Mouse (Mus musculus): ENCODE results near the gene Catsperz. TPM values are rescaled to one million over a fixed set of nuclear protein-coding genes. Genes with fewer than 3 reads are reported as not detected.

Gene Catsperz
- total and polyA plus RNA-seq, 2 experiments from 2014 or later = 1.1 to 3.0 TPM

GRCm38 (mm10) chr19:6942764-6943163, 17.6 kb upstream of the Catsperz start:
- Histone ChIP-seq H3K27ac (ENCODE audit: low read depth, low read length) (peak overlapping the region; percentile 95), H3K9ac (replicated peaks; ENCODE audit: low read length, poor library complexity, severe bottlenecking) (peak overlapping the region; percentile 89), H3K9me3 (ENCODE audit: low read length) (no peaks in the 10 kb centered on the region), H3K27me3 (ENCODE audit: insufficient read depth, low read length) (no peaks in the 10 kb centered on the region), H3K36me3 (ENCODE audit: insufficient read depth, low read length) (peaks cover 7% of the 10 kb centered on the region), H3K4me2 (ENCODE audit: low read depth, low read length, poor library complexity, severe bottlenecking) (peak overlapping the region; percentile 100), H3K4me3 (ENCODE audit: low read depth, low read length) (peak overlapping the region; percentile 92), H3K4me1 (ENCODE audit: insufficient read depth, low read length) (peaks cover 19% of the 10 kb centered on the region)
- no peak for TF ChIP-seq CTCF (IDR thresholded peaks at IDR 0.05)
- no peak for DNase-seq (ENCODE audit: low spot score)
- ATAC-seq (ENCODE audit: low FRiP score) = no peak
- WGBS = 25% methylated on average over 5 of the region's 5 CpGs

DNA sequence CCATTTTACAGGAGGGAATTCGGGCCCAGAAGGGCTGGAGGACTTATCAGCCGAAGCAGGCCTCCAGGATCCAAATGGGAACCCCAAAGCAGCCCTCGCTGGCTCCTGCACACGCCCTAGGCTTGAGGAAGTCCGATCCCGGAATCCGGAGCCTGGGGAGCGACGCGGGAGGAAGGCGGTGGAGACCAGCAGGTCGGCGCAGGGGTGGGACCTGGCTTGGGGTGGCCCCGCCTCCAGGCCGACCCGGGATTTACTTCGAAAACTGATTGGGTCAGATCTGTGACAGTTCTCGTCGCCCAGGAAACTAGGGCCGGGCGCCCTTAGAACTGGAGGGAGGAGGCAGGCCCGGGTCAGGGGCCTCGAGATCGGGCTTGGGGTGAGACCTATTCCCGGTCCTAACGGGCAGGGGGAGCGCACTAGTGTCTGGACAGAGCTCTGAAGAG, 17.1 kb upstream of the Catsperz start, which contains the start of gene Gpr137:
TSS of gene Gpr137 (minus strand) at position 232 of the 443 bp plus-strand sequence.
- Histone ChIP-seq H3K4me2 (ENCODE audit: low read depth, low read length, poor library complexity, severe bottlenecking) (peak within 1 kb of the TSS; percentile 100), H3K4me3 (ENCODE audit: low read depth, low read length) (peak within 1 kb of the TSS; percentile 92), H3K9ac (replicated peaks; ENCODE audit: low read length, poor library complexity, severe bottlenecking) (peak within 1 kb of the TSS; percentile 89), H3K4me1 (ENCODE audit: insufficient read depth, low read length) (peaks cover 19% of the 10 kb centered on the region), H3K36me3 (ENCODE audit: insufficient read depth, low read length) (peaks cover 8% of the 10 kb centered on the region), H3K27ac (ENCODE audit: low read depth, low read length) (peak within 1 kb of the TSS; percentile 95), H3K9me3 (ENCODE audit: low read length) (no peaks in the 10 kb centered on the region), H3K27me3 (ENCODE audit: insufficient read depth, low read length) (no peaks in the 10 kb centered on the region)
- peak; percentile 93 for DNase-seq (ENCODE audit: low spot score)
- peak; percentile 82 for ATAC-seq (ENCODE audit: low FRiP score)
- no peak for TF ChIP-seq CTCF (IDR thresholded peaks at IDR 0.05)
- under 1% methylated on average over 27 of the region's 27 CpGs for WGBS

GRCm38 (mm10) chr19:6941372-6942248, 16.4 kb upstream of the Catsperz start, which contains the start of gene Bad:
Bad (plus strand) TSS chr19:6941861.
- Histone ChIP-seq H3K27me3 (ENCODE audit: insufficient read depth, low read length) (no peaks in the 10 kb centered on the region), H3K4me1 (ENCODE audit: insufficient read depth, low read length) (peaks cover 19% of the 10 kb centered on the region), H3K9ac (replicated peaks; ENCODE audit: low read length, poor library complexity, severe bottlenecking) (peak within 1 kb of the TSS; percentile 89), H3K27ac (ENCODE audit: low read depth, low read length) (peak within 1 kb of the TSS; percentile 95), H3K36me3 (ENCODE audit: insufficient read depth, low read length) (peaks cover 8% of the 10 kb centered on the region), H3K4me2 (ENCODE audit: low read depth, low read length, poor library complexity, severe bottlenecking) (peak within 1 kb of the TSS; percentile 100), H3K9me3 (ENCODE audit: low read length) (no peaks in the 10 kb centered on the region), H3K4me3 (ENCODE audit: low read depth, low read length) (peak within 1 kb of the TSS; percentile 92)
- DNase-seq (ENCODE audit: low spot score) (peak; percentile 93), ATAC-seq (ENCODE audit: low FRiP score) (peak; percentile 82)
- WGBS = 1% methylated on average over 80 of the region's 83 CpGs
- peak; percentile 27 for TF ChIP-seq CTCF (IDR thresholded peaks at IDR 0.05)

- WGBS = 27% methylated on average over 20 of the region's 29 CpGs
- peak overlapping the region; percentile 92 for H3K4me3 ChIP-seq (ENCODE audit: low read depth, low read length)
- peak; percentile 12; the same call in 1 of the 2 replicates for ATAC-seq (ENCODE audit: low FRiP score)
Observed at GRCm38 (mm10) chr19:6940396-6941351, 15.5 kb upstream of the Catsperz start.

GRCm38 (mm10) chr19:6939106-6940002, 14.2 kb upstream of the Catsperz start:
- H3K4me1 ChIP-seq (ENCODE audit: insufficient read depth, low read length) = peaks cover 19% of the 10 kb centered on the region
- H3K4me2 ChIP-seq (ENCODE audit: low read depth, low read length, poor library complexity, severe bottlenecking) = peak overlapping the region; percentile 100
- peak overlapping the region; percentile 89; the same call in 1 of the 2 replicates for H3K9ac ChIP-seq (replicated peaks; ENCODE audit: low read length, poor library complexity, severe bottlenecking)
- H3K27me3 ChIP-seq (ENCODE audit: insufficient read depth, low read length) = peaks cover 10% of the 10 kb centered on the region; the same call in 1 of the 2 replicates
- H3K36me3 ChIP-seq (ENCODE audit: insufficient read depth, low read length) = peaks cover 8% of the 10 kb centered on the region
- DNase-seq (ENCODE audit: low spot score) (no peak), ATAC-seq (ENCODE audit: low FRiP score) (no peak)
- H3K4me3 ChIP-seq (ENCODE audit: low read depth, low read length) = no peak overlapping the region
- H3K27ac ChIP-seq (ENCODE audit: low read depth, low read length) = no peak overlapping the region
- no peak for TF ChIP-seq CTCF (IDR thresholded peaks at IDR 0.05)
- 84% methylated on average over 20 of the region's 20 CpGs for WGBS
- no peaks in the 10 kb centered on the region for H3K9me3 ChIP-seq (ENCODE audit: low read length)

More at GRCm38 (mm10) chr19:6940396-6941351, 15.5 kb upstream of the Catsperz start:
- DNase-seq (ENCODE audit: low spot score) = no peak
- H3K4me1 ChIP-seq (ENCODE audit: insufficient read depth, low read length) = peaks cover 19% of the 10 kb centered on the region
- no peak for TF ChIP-seq CTCF (IDR thresholded peaks at IDR 0.05)
- peaks cover 3% of the 10 kb centered on the region; the same call in 1 of the 2 replicates for H3K27me3 ChIP-seq (ENCODE audit: insufficient read depth, low read length)
- peaks cover 8% of the 10 kb centered on the region for H3K36me3 ChIP-seq (ENCODE audit: insufficient read depth, low read length)
- peak overlapping the region; percentile 95 for H3K27ac ChIP-seq (ENCODE audit: low read depth, low read length)
- peak overlapping the region; percentile 89 for H3K9ac ChIP-seq (replicated peaks; ENCODE audit: low read length, poor library complexity, severe bottlenecking)
- peak overlapping the region; percentile 100 for H3K4me2 ChIP-seq (ENCODE audit: low read depth, low read length, poor library complexity, severe bottlenecking)
- no peaks in the 10 kb centered on the region for H3K9me3 ChIP-seq (ENCODE audit: low read length)

Data from midbrain, postnatal 0 days (tissue).